Mouse (Mus musculus) central nervous system, embryonic 14 days (tissue): ENCODE measurements around the gene Gm43064. TPM values are rescaled to one million over a fixed set of nuclear protein-coding genes. Genes with fewer than 3 reads are reported as not detected.

Experiments
- polyA plus RNA-seq: library from polyadenylated mRNA; depleted of rRNA; stranded (reverse); fragments of >200 nt; gene quantifications from 2 replicates; pipeline ENCODE4 v1.2.3, GENCODE M21; 2012; rRNA removed

Gm43064 gene
- 0.20 and 0.38 TPM in 2 replicates for polyA plus RNA-seq

DNA sequence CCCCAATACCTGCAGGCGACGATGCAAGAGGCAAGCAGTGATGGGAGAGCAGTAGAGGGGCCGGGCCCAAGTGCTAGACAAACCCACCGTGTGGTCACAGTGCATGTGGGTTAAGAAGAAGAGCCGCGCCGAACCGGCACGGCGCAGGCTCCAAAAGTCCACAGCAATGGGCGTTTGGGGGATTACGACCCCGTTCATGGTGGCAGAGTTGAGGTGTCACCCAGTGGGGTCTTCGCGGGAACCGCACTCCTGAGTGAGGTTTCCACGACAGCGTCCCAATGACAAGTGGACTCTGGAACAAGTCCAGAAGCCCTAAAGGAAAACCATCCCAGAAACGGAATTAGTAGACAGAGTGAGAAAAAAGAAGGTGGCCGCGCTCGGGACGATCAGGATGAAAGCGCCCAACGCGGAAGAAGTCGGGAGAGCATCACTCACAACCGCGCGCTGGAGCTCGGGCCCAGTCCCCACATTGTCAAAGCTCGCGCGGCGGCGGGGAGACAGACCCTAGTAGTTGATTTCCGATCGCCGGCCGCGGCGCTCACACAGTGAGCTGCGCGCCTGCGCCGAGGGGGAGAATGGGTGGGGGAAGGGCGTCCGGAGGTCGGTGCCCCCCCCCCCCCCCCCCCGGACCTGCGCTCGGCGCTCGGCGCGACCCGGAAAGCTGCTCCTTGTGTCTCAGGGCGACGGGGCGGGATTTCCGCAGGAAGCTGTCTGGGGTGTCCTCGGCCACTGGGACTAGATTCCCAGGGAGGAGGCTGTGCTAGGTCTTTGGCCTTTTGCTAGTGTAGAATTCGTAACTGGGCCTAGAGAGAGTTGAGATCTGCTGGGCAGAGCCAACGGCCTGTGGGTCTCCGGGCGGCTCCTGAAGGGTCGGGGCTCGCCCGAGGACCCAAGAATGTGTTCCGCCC, at the start of gene Gm43064, which contains the start of the genes Dclre1b and Ap4b1:
TSS of gene Gm43064 (plus strand) at position 683 of the 908 bp plus-strand sequence.
TSS of gene Dclre1b (minus strand) at position 554 of the 908 bp plus-strand sequence.
TSS of gene Ap4b1 (plus strand) at position 630 of the 908 bp plus-strand sequence.

DNA sequence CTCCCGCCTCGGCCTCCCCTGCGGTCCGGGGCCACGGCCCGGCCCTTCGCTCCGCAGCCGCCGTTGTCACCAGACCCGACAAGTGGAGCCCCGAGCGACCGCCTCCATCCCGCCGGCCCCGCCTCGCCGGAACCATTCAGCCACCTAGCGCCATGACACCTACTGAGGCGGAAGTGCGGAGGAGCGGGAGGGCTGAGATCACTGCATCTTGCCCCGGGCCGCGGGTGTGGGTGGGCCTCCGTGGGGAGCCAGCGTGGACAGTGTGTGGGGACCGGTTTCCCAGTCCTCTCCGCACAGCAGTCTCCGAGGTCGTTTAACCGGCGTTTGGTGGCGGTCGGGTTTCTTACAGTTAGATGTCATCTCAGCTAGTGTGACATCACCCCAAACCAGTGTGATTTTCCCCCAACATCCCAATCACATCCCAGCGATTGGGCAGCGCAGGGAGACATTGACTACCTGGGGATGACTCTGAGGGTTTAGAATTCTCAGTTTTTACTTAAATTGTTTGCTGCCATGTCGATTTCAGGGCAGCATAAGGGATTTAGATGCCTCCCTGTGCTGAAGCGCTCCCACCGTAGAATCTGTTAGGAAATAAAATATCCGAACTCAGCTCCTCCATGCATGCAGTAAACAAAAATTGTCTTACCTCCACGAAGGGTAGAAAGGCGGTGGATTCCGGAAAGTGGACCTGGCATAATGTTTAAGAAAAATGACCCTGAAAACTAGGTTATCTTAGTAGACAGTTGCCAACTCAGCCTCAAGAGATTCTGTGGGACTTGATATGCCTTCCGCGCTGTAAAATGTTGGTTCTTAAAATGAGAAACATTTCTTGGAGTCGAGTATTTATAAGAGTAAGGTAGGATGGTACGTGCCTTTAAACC, 17.9 kb upstream of the Gm43064 start, which contains the start of gene Hipk1:
TSS of gene Hipk1 (minus strand) at position 334 of the 881 bp plus-strand sequence.

DNA sequence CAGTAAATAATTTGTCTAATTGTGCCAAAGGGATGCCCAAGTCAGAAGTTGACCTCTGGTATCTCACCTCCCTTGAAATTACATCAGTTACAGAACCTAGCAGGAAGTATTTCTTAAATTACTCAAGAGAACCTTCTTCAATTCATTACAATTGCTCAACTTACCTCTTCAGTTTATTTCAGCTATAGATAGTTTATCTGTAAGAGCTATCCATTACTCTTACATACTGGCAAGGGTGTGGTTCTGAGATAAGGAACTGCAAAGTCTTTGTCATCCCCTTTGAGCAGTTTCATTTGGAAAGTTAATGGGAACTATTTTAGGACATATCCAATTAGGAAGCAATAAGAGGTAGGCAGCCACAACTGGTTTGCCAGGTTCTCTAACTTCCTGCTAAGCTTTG, 23.1 kb downstream of the Gm43064 start, which contains the start of gene Bcl2l15:
TSS of gene Bcl2l15 (plus strand) at position 176 of the 400 bp plus-strand sequence.

DNA sequence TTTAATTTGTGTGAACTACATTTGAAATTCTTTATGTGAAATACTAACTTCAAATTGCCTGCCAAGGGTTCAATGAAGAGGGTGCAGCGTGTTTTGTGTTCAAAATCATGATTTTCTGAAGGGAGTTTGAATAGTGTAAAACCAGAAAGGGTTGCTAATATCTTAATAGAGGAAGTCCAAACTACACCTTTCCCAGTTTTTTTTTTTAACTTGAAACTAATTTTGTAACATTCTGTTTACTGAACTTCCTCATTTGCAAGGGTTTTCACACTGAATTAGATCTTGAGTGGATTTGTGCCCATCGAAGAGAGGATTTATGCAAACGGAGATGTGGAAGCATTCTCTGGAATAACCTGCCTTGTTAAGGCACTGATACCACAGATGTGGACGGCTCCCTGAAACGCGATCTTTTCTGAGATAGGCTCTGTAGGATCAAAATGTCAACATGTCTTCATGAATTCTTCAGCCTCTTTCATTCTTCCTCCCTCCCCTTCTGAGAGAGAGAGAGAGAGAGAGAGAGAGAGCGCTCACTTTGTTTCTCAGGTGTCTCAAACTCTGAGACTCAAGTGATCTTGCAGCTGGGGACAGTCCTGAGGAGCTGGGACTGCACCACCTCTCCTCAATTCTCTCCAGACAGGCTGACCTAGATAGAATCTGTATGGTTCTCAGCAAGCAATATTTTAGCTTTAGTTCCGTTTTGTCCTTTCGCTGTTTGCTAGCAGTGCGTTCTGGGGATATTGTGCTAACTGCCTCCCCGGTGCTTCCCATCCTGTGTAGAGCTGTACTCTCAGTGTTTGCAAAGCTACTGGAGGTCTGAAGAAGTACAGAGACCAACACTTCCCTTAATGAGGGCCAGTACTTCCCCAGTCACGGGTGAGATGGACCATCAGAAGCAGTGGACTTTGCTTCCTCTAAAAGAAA, 49.8 kb downstream of the Gm43064 start, which contains the start of gene Ptpn22:
TSS of gene Ptpn22 (plus strand) at position 915 of the 921 bp plus-strand sequence.

Other genes starting within 250 kb of the Gm43064 start
- 11.2 and 12.8 TPM in 2 replicates for gene Syt6, start 234.3 kb upstream of the Gm43064 start, polyA plus RNA-seq
- gene Atg4a-ps, start 163.5 kb upstream of the Gm43064 start, polyA plus RNA-seq, result 0.06 and 0.09 TPM in 2 replicates
- gene Olfml3, start 71.6 kb upstream of the Gm43064 start, polyA plus RNA-seq, result 6.5 and 12.7 TPM in 2 replicates
- not detected in 2 replicates for gene Gm10964, start 70.2 kb upstream of the Gm43064 start, polyA plus RNA-seq
- 31.4 and 32.7 TPM in 2 replicates for gene Hipk1, start 18.0 kb upstream of the Gm43064 start, polyA plus RNA-seq
- 10.8 and 11.3 TPM in 2 replicates for gene Dclre1b, start 129 bp upstream of the Gm43064 start, polyA plus RNA-seq
- 26.0 and 26.8 TPM in 2 replicates for gene Ap4b1, start 53 bp upstream of the Gm43064 start, polyA plus RNA-seq
- gene Bcl2l15, start 23.0 kb downstream of the Gm43064 start, polyA plus RNA-seq, result 1.4 and 2.1 TPM in 2 replicates
- gene Ptpn22, start 50.2 kb downstream of the Gm43064 start, polyA plus RNA-seq, result 0.50 and 0.76 TPM in 2 replicates
- gene Rsbn1, start 104.5 kb downstream of the Gm43064 start, polyA plus RNA-seq, result 15.9 and 18.6 TPM in 2 replicates
- 27.4 and 30.7 TPM in 2 replicates for gene Phtf1, start 158.5 kb downstream of the Gm43064 start, polyA plus RNA-seq